Mouse (Mus musculus) embryonic facial prominence, embryonic 14.5 days (tissue): ENCODE measurements around the gene Pkd1l1. TPM values are rescaled to one million over a fixed set of nuclear protein-coding genes. Genes with fewer than 3 reads are reported as not detected.
A peak's percentile ranks its signal among the peaks of the same experiment; 100 is the strongest.

Source experiments
- ATAC-seq: fragments of 200-750 bp; cut with Nextera tagmentation; 2 replicates; pipeline ENCODE4 v1.8.0; 2017; ENCODE audit warnings: low read depth, moderate number of reproducible peaks, moderate TSS enrichment
- DNase-seq: peaks from one replicate; pipeline ENCODE4 v3.0.0-alpha.2; 2015; ENCODE audit warnings: low spot score
- H3K27ac ChIP-seq: fragments of 300-500 bp; sonication (generic); replicated peaks from 2 replicates; pipeline ENCODE4 v1.5.1; 2014; ENCODE audit warnings: low read depth, mild to moderate bottlenecking, low read length, moderate library complexity
- H3K27me3 ChIP-seq: fragments of 300-500 bp; sonication (generic); replicated peaks from 2 replicates; pipeline ENCODE4 v1.6.1; 2014; ENCODE audit warnings: low read length; ENCODE audit not compliant: control insufficient read depth, insufficient read depth
- H3K36me3 ChIP-seq: fragments of 300-500 bp; sonication (generic); 2 replicates; pipeline ENCODE4 v1.6.1; 2014; ENCODE audit warnings: low read length, mixed read lengths; ENCODE audit not compliant: control insufficient read depth, insufficient read depth
- H3K4me1 ChIP-seq: fragments of 300-500 bp; sonication (generic); 2 replicates; pipeline ENCODE4 v1.6.1; 2014; ENCODE audit warnings: antibody characterized with exemption, low read length; ENCODE audit not compliant: control insufficient read depth, insufficient read depth
- H3K4me2 ChIP-seq: fragments of 300-500 bp; sonication (generic); 2 replicates; pipeline ENCODE4 v1.6.1; 2014; ENCODE audit warnings: low read depth, mild to moderate bottlenecking, low read length, moderate library complexity, mixed read lengths
- H3K4me3 ChIP-seq: fragments of 300-500 bp; sonication (generic); 2 replicates; pipeline ENCODE4 v1.5.1; 2014; ENCODE audit warnings: low read depth, mild to moderate bottlenecking, low read length
- H3K9ac ChIP-seq: fragments of 300-500 bp; sonication (generic); 2 replicates; pipeline ENCODE4 v1.6.1; 2014; ENCODE audit warnings: low read depth, mild to moderate bottlenecking, low read length, moderate library complexity, mixed read lengths
- H3K9me3 ChIP-seq: fragments of 300-500 bp; sonication (generic); 2 replicates; pipeline ENCODE4 v1.6.1; 2016; ENCODE audit warnings: low read length; ENCODE audit not compliant: control insufficient read depth
- WGBS: fragments of 180-500 bp; shearing (Covaris S2); extraction: QIAGEN DNeasy Blood & Tissue Kit; methylation state at CpG from one replicate; pipeline ENCODE4 v1.1.7; 2014; 5-methylcytosine and 5-hydroxymethylcytosine counted together
- polyA plus RNA-seq: library from polyadenylated mRNA; unstranded; fragments of >200 nt; fragmentation: Nextera tagmentation; extraction: Ambion mirVana; gene quantifications from 2 replicates; pipeline ENCODE4 v1.2.1, GENCODE M21; 2014

Pkd1l1 gene
- 0.01 and 0.20 TPM in 2 replicates for polyA plus RNA-seq

GRCm38 (mm10) chr11:8973166-8973565 lies at the start of gene Pkd1l1:
Gene Pkd1l1, minus strand, starts transcription at chr11:8973266.
- no peaks in the 10 kb centered on the region; the same call in 1 of the 2 replicates for H3K27me3 ChIP-seq
- H3K4me3 ChIP-seq, result no peak within 1 kb of the TSS
- no peak within 1 kb of the TSS for H3K27ac ChIP-seq
- no peak within 1 kb of the TSS for H3K9ac ChIP-seq
- H3K9me3 ChIP-seq, result no peaks in the 10 kb centered on the region
- no peak within 1 kb of the TSS for H3K4me2 ChIP-seq
- no peaks in the 10 kb centered on the region for H3K36me3 ChIP-seq
- 61% methylated on average over 3 of the region's 3 CpGs for WGBS
- ATAC-seq, result no peak
- no peak for DNase-seq
- H3K4me1 ChIP-seq, result no peaks in the 10 kb centered on the region

DNA sequence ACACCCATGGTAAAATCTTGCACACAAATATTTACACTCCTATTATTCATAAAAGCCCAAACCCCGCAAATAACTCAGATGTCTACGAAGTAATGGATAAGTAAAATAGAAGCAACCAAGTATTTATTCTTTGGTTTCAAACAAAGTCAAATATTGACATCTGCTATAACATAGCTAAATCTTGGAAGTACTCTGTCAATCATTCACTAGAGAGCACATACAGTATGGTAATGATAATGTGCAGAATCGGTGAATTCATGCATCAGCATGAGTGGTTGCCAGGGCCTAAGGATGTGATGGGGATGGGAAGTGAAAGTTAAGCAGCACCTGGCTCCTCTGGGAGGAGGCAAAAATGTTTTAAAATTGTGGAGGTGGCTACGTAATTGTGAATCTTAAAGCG lies 47.1 kb upstream of the Pkd1l1 start:
- DNase-seq, result no peak
- no peak for ATAC-seq
- H3K4me1 ChIP-seq, result no peaks in the 10 kb centered on the region

GRCm38 (mm10) chr11:9018491-9019267 lies 45.6 kb upstream of the Pkd1l1 start:
- DNase-seq (peak; percentile 13), ATAC-seq (no peak)
- 65% methylated on average over 6 of the region's 6 CpGs for WGBS
- H3K4me2 ChIP-seq, result no peak overlapping the region
- H3K4me1 ChIP-seq, result no peaks in the 10 kb centered on the region
- no peaks in the 10 kb centered on the region for H3K27me3 ChIP-seq
- no peak overlapping the region for H3K4me3 ChIP-seq
- H3K9me3 ChIP-seq, result no peaks in the 10 kb centered on the region
- H3K36me3 ChIP-seq, result no peaks in the 10 kb centered on the region
- no peak overlapping the region for H3K9ac ChIP-seq
- H3K27ac ChIP-seq, result no peak overlapping the region

More for the DNA sequence above, 47.1 kb upstream of the Pkd1l1 start:
- H3K9me3 ChIP-seq, result no peaks in the 10 kb centered on the region
- no peak overlapping the region for H3K4me3 ChIP-seq
- 88% methylated on average over 5 of the region's 5 CpGs for WGBS
- no peak overlapping the region for H3K27ac ChIP-seq
- H3K27me3 ChIP-seq, result no peaks in the 10 kb centered on the region
- H3K9ac ChIP-seq, result no peak overlapping the region
- H3K4me2 ChIP-seq, result no peak overlapping the region
- no peaks in the 10 kb centered on the region for H3K36me3 ChIP-seq

DNA sequence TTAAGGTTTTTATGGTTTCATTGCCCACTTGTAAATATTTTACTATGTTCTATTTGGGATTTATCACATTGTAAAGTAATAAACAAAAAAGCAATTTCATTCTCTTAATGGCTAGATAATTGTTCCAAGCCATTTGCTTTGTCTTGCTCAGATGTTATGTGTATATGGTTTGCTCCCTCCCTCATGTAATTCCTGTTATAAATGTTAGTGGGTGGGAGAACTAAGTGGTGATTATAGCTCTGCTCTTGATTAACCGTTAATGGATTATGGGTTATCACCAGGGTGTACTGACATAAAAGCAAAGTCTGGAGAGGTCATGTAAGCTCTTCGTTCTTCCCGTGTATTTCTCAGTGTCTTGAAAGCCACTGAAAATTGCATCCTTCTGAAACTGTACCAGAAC lies 41.7 kb upstream of the Pkd1l1 start:
- no peak for ATAC-seq
- 84% methylated on average over 3 of the region's 3 CpGs for WGBS

GRCm38 (mm10) chr11:9011348-9011747 lies 38.3 kb upstream of the Pkd1l1 start:
- Histone ChIP-seq H3K9ac (peak overlapping the region; percentile 89), H3K27ac (peak overlapping the region; percentile 93), H3K36me3 (peaks cover 15% of the 10 kb centered on the region; the same call in 1 of the 2 replicates), H3K9me3 (no peaks in the 10 kb centered on the region), H3K4me1 (peaks cover 8% of the 10 kb centered on the region), H3K4me2 (peak overlapping the region; percentile 85), H3K4me3 (peak overlapping the region; percentile 73), H3K27me3 (no peaks in the 10 kb centered on the region)
- DNase-seq (peak; percentile 36), ATAC-seq (peak; percentile 27; the same call in 1 of the 2 replicates)
- WGBS, result 3% methylated on average over 3 of the region's 3 CpGs

More for the DNA sequence above, 41.7 kb upstream of the Pkd1l1 start:
- H3K27ac ChIP-seq, result no peak overlapping the region
- no peak overlapping the region for H3K9ac ChIP-seq
- no peak overlapping the region for H3K4me2 ChIP-seq
- peaks cover 6% of the 10 kb centered on the region for H3K4me1 ChIP-seq
- no peak overlapping the region for H3K4me3 ChIP-seq
- no peaks in the 10 kb centered on the region for H3K9me3 ChIP-seq
- H3K36me3 ChIP-seq, result no peaks in the 10 kb centered on the region
- H3K27me3 ChIP-seq, result no peaks in the 10 kb centered on the region
- DNase-seq, result no peak

DNA sequence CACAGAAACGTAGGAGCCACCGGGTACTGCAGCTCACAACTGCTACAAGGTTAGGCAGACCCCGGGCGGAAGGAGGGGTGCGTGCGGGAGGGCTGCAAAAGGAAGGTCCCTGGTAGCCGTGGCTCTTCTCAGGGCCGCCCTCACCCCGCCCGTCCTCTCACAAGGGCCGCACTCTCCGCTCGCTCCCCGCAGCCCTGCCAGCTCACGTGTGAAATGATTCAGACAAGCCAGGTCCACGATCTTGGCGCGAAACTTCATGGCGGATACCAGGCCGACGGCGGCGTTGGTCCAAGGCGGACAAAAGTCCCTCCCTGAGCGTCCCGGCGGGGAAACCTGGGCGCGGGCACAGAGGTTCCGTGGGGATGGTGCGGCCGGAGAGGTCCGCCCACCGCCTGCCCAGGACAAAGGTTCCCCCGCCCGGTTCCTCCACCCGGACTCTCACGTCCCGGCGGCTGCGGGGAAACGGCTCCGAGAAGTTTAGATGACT lies 37.8 kb upstream of the Pkd1l1 start, which contains the start of gene Hus1:
Hus1 (minus strand) TSS at position 339 of the 487 bp plus-strand sequence.
- H3K36me3 ChIP-seq, result peaks cover 19% of the 10 kb centered on the region; the same call in 1 of the 2 replicates
- ATAC-seq (peak; percentile 95), DNase-seq (peak; percentile 91)
- H3K27me3 ChIP-seq, result no peaks in the 10 kb centered on the region
- H3K9ac ChIP-seq, result peak within 1 kb of the TSS; percentile 89
- peaks cover 8% of the 10 kb centered on the region for H3K4me1 ChIP-seq
- H3K4me2 ChIP-seq, result peak within 1 kb of the TSS; percentile 85
- peak within 1 kb of the TSS; percentile 93 for H3K27ac ChIP-seq
- 0% methylated on average over 43 of the region's 43 CpGs for WGBS
- no peaks in the 10 kb centered on the region for H3K9me3 ChIP-seq
- H3K4me3 ChIP-seq, result peak within 1 kb of the TSS; percentile 73

DNA sequence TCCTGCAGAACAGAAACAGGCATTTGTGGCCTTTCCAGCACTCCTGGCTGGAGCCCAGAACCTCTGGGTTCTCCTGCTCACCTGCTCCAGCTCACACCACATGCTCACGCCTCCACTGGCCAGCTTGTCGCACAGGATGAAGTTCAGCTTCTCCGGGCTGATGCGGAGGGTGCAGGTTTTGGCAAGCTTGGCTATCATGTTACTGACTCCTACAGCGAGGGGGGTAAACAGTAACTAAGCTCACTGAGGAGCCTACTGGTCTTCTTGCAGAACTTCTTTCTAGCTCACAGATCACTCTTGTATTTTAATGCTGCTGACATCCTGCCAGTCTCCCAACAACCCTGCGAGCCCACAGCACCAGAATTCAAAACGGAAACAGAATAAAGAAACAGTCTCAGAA lies 37.4 kb upstream of the Pkd1l1 start:
- peak overlapping the region; percentile 85 for H3K4me2 ChIP-seq
- no peaks in the 10 kb centered on the region for H3K9me3 ChIP-seq
- H3K27ac ChIP-seq, result peak overlapping the region; percentile 93
- peaks cover 23% of the 10 kb centered on the region for H3K36me3 ChIP-seq
- H3K4me3 ChIP-seq, result peak overlapping the region; percentile 73
- H3K4me1 ChIP-seq, result peaks cover 8% of the 10 kb centered on the region
- WGBS, result under 1% methylated on average over 7 of the region's 7 CpGs
- no peaks in the 10 kb centered on the region for H3K27me3 ChIP-seq
- H3K9ac ChIP-seq, result peak overlapping the region; percentile 89
- DNase-seq (peak; percentile 72), ATAC-seq (peak; percentile 72)

DNA sequence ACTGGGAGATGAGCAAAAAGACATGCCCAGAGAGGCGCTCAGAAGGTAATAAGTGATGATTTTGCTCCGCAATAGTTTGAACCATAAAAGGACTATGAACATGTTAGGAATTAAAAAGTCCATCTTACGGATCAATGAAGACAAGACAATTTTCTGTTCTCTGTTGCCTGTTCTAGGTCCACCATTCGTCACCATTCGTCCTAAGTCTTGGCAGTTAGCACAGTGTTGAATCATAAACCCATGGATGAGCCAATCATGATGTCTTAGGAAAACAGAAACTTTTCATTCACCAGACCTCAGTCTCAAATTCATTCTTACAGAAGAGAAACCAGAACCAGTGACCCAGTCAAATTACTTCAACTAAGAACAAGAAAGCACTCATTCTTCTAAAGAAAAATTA lies 35.7 kb upstream of the Pkd1l1 start:
- Histone ChIP-seq H3K4me2 (no peak overlapping the region), H3K27me3 (no peaks in the 10 kb centered on the region), H3K4me3 (no peak overlapping the region), H3K9ac (no peak overlapping the region), H3K27ac (no peak overlapping the region), H3K4me1 (peaks cover 8% of the 10 kb centered on the region), H3K9me3 (no peaks in the 10 kb centered on the region), H3K36me3 (peaks cover 39% of the 10 kb centered on the region)
- WGBS, result 93% methylated on average over 5 of the region's 5 CpGs
- no peak for DNase-seq
- no peak for ATAC-seq
